Mouse (Mus musculus): ENCODE measurements around the gene Cnnm2. TPM values are rescaled to one million over a fixed set of nuclear protein-coding genes. Genes with fewer than 3 reads are reported as not detected.
"Not testable (repeated sequence)": the region's sequence is repeated elsewhere in the genome, so short reads cannot be mapped to it uniquely, and the experiment has no call there.

Cnnm2 gene
- polyA plus RNA-seq, 1 experiment from 2014 or later, result 3.8 TPM

DNA sequence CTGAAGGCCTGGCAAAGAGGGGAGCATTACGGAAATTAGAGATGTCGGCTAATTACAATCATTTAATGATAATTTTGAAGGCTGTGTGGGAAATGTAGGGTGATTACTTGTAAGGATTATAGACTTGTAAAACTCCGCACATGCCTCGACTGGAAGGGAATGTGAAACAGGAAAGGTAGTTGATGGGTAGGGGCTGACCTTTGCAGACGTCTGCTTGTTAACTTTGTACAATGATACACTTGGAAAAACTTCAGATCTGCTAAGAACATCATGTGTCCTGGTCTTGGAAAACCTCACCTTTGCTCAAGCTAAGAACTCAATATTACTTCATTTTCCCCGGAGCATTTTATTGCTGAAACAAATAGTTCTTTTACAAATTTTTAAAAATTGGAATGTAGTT, 10.4 kb downstream of the Cnnm2 start:
- Histone ChIP-seq H3K4me1 (ENCODE audit: control insufficient read depth, insufficient read depth, low read length) (no peaks in the 10 kb centered on the region), H3K27me3 (ENCODE audit: control insufficient read depth, insufficient read depth, low read length) (no peaks in the 10 kb centered on the region), H3K36me3 (replicated peaks; ENCODE audit: control insufficient read depth, insufficient read depth, low read depth, low read length) (no peaks in the 10 kb centered on the region), H3K4me2 (ENCODE audit: low read depth, low read length) (no peak overlapping the region), H3K4me3 (ENCODE audit: low read depth, low read length) (no peak overlapping the region), H3K9ac (replicated peaks; ENCODE audit: low read length) (no peak overlapping the region), H3K9me3 (replicated peaks; ENCODE audit: control insufficient read depth, low read length) (no peaks in the 10 kb centered on the region), H3K27ac (replicated peaks; ENCODE audit: low read depth, low read length) (no peak overlapping the region)
- WGBS, result 64% methylated on average over 6 of the region's 6 CpGs
- ATAC-seq (replicated peaks; ENCODE audit: insufficient number of reproducible peaks, low FRiP score, low TSS enrichment, low read depth) (no peak), DNase-seq (ENCODE audit: low spot score) (no peak)

- H3K4me3 ChIP-seq (ENCODE audit: low read depth, low read length), result no peak overlapping the region
- H3K9me3 ChIP-seq (replicated peaks; ENCODE audit: control insufficient read depth, low read length), result no peaks in the 10 kb centered on the region
- H3K27me3 ChIP-seq (ENCODE audit: control insufficient read depth, insufficient read depth, low read length), result no peaks in the 10 kb centered on the region
- no peak overlapping the region for H3K9ac ChIP-seq (replicated peaks; ENCODE audit: low read length)
- no peaks in the 10 kb centered on the region for H3K36me3 ChIP-seq (replicated peaks; ENCODE audit: control insufficient read depth, insufficient read depth, low read depth, low read length)
- DNase-seq (ENCODE audit: low spot score) (no peak), ATAC-seq (replicated peaks; ENCODE audit: insufficient number of reproducible peaks, low FRiP score, low TSS enrichment, low read depth) (no peak)
- H3K4me2 ChIP-seq (ENCODE audit: low read depth, low read length), result no peak overlapping the region
- 54% methylated on average over 5 of the region's 5 CpGs for WGBS
- no peak overlapping the region for H3K27ac ChIP-seq (replicated peaks; ENCODE audit: low read depth, low read length)
- H3K4me1 ChIP-seq (ENCODE audit: control insufficient read depth, insufficient read depth, low read length), result no peaks in the 10 kb centered on the region
These were observed 15.0 kb downstream of the Cnnm2 start for GRCm38 (mm10) chr19:46776391-46776790.

DNA sequence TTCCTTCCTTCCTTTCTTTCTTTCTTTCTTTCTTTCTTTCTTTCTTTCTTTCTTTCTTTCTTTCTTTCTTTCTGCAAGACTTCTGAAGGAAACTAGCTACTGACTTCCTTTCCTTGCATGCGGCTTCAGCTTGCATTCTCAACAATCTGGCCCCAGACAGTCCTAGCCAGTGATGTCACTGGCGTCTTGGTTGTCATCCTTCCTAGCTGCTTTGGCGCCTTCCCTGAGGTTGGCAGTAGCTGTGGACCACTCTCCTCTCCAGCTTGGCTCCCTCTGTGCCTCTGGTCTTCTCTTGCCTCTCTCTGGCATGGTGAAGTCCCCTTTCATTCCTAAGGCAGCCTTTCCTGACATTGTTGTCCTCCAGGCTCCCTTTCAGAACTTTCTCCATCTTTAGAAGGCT, 15.5 kb downstream of the Cnnm2 start:
- no peaks in the 10 kb centered on the region for H3K36me3 ChIP-seq (replicated peaks; ENCODE audit: control insufficient read depth, insufficient read depth, low read depth, low read length)
- 79% methylated on average over 3 of the region's 3 CpGs for WGBS
- H3K27me3 ChIP-seq (ENCODE audit: control insufficient read depth, insufficient read depth, low read length), result no peaks in the 10 kb centered on the region
- H3K9me3 ChIP-seq (replicated peaks; ENCODE audit: control insufficient read depth, low read length), result no peaks in the 10 kb centered on the region
- ATAC-seq (replicated peaks; ENCODE audit: insufficient number of reproducible peaks, low FRiP score, low TSS enrichment, low read depth), result no peak
- no peaks in the 10 kb centered on the region for H3K4me1 ChIP-seq (ENCODE audit: control insufficient read depth, insufficient read depth, low read length)
- no peak overlapping the region for H3K4me3 ChIP-seq (ENCODE audit: low read depth, low read length)
- DNase-seq (ENCODE audit: low spot score), result no peak
- no peak overlapping the region for H3K9ac ChIP-seq (replicated peaks; ENCODE audit: low read length)
- H3K4me2 ChIP-seq (ENCODE audit: low read depth, low read length), result no peak overlapping the region
- H3K27ac ChIP-seq (replicated peaks; ENCODE audit: low read depth, low read length), result no peak overlapping the region

DNA sequence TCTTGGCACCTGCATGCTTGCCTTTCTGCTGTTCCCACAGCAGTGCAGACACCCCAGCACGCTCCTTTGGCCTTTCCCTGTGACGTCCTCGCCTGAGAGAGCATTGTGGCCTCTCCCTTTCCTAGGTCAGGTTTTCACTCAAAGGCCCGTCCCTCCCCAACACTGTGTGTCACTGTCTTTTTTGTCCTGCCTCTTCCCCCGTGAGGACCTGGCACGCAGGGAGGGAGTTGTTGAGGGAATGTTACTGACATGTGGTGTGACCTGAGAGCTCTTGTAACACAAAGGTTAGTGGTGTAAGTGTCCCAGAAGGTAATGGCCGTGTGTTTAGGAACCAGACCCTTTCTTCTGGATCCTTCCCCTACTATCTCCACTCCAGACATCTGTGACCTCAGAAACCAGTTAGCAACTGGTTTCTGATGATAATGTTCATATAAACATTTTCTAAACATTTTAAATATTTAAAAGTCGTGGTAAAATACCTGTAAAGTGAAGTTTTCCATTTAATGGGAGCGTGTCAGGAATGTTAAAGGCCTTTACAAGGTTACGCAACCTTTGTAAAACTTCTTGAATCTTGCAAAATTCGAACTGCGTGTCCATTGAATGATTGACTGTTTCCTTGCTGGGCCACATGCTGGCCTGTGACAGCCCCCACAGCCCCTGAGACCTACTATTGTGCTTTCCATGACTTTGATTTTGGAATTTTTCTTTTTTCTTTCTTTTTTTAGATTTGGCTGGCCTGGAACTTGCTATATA, 16.7 kb downstream of the Cnnm2 start:
- Histone ChIP-seq H3K27me3 (ENCODE audit: control insufficient read depth, insufficient read depth, low read length) (no peaks in the 10 kb centered on the region), H3K4me1 (ENCODE audit: control insufficient read depth, insufficient read depth, low read length) (no peaks in the 10 kb centered on the region), H3K36me3 (replicated peaks; ENCODE audit: control insufficient read depth, insufficient read depth, low read depth, low read length) (no peaks in the 10 kb centered on the region), H3K9me3 (replicated peaks; ENCODE audit: control insufficient read depth, low read length) (no peaks in the 10 kb centered on the region), H3K4me3 (ENCODE audit: low read depth, low read length) (no peak overlapping the region), H3K4me2 (ENCODE audit: low read depth, low read length) (no peak overlapping the region), H3K9ac (replicated peaks; ENCODE audit: low read length) (no peak overlapping the region), H3K27ac (replicated peaks; ENCODE audit: low read depth, low read length) (no peak overlapping the region)
- no peak for DNase-seq (ENCODE audit: low spot score)
- ATAC-seq (replicated peaks; ENCODE audit: insufficient number of reproducible peaks, low FRiP score, low TSS enrichment, low read depth), result no peak
- 62% methylated on average over 12 of the region's 12 CpGs for WGBS

DNA sequence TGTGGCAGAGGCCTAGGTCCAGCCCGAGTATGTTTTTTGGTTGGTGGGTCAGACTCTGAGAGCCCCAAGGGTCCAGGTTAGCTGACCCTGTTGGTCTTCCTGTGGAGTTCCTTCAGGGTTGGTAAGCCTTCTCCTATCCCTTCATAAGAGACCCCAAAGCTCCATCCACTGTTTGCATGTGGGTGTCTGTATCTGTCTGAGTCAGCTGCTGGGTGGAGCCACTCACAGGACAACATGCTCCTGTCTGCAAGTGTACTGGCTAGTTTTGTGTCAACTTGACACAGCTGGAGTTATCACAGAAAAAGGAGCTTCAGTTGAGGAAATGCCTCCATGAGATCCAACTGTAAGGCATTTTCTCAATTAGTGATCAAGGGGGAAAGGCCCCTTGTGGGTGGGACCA, 17.7 kb downstream of the Cnnm2 start:
- not testable (repeated sequence) for ATAC-seq (replicated peaks; ENCODE audit: insufficient number of reproducible peaks, low FRiP score, low TSS enrichment, low read depth)

DNA sequence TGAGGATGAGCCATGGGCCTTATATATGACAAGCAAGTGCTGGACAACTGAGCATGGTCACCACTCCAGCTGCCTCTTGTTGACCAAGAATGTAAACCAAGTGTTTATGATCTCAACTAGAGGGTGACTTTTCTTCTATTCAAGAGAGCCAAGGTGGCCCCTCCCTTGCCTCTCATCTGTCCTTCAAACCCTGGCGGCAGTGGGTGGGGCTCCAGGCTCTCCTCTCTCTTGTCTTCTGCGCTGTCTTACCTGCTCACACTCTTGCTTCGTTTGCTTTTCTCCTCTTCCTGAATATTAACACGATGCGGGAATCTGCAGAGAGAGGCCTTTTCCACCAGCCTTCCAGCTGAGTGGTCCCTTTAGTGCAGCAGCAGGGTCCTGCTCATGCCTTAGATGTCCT, 22.6 kb downstream of the Cnnm2 start:
- no peak for ATAC-seq (replicated peaks; ENCODE audit: insufficient number of reproducible peaks, low FRiP score, low TSS enrichment, low read depth)
- 72% methylated on average over 5 of the region's 5 CpGs for WGBS

More for the DNA sequence above, 17.7 kb downstream of the Cnnm2 start:
- not testable (repeated sequence) for H3K27ac ChIP-seq (replicated peaks; ENCODE audit: low read depth, low read length); H3K9ac ChIP-seq (replicated peaks; ENCODE audit: low read length); H3K4me3 ChIP-seq (ENCODE audit: low read depth, low read length); H3K4me1 ChIP-seq (ENCODE audit: control insufficient read depth, insufficient read depth, low read length); H3K36me3 ChIP-seq (replicated peaks; ENCODE audit: control insufficient read depth, insufficient read depth, low read depth, low read length); H3K4me2 ChIP-seq (ENCODE audit: low read depth, low read length); DNase-seq (ENCODE audit: low spot score); H3K27me3 ChIP-seq (ENCODE audit: control insufficient read depth, insufficient read depth, low read length); H3K9me3 ChIP-seq (replicated peaks; ENCODE audit: control insufficient read depth, low read length)
- 100% methylated on average over 1 of the region's 1 CpGs for WGBS

GRCm38 (mm10) chr19:46784502-46784901, 23.1 kb downstream of the Cnnm2 start:
- H3K4me1 ChIP-seq (ENCODE audit: control insufficient read depth, insufficient read depth, low read length), result no peaks in the 10 kb centered on the region
- H3K36me3 ChIP-seq (replicated peaks; ENCODE audit: control insufficient read depth, insufficient read depth, low read depth, low read length), result no peaks in the 10 kb centered on the region
- no peak for ATAC-seq (replicated peaks; ENCODE audit: insufficient number of reproducible peaks, low FRiP score, low TSS enrichment, low read depth)
- no peaks in the 10 kb centered on the region for H3K9me3 ChIP-seq (replicated peaks; ENCODE audit: control insufficient read depth, low read length)
- H3K27ac ChIP-seq (replicated peaks; ENCODE audit: low read depth, low read length), result no peak overlapping the region
- H3K4me3 ChIP-seq (ENCODE audit: low read depth, low read length), result no peak overlapping the region
- no peak for DNase-seq (ENCODE audit: low spot score)
- WGBS, result 88% methylated on average over 6 of the region's 6 CpGs
- H3K4me2 ChIP-seq (ENCODE audit: low read depth, low read length), result no peak overlapping the region
- no peaks in the 10 kb centered on the region for H3K27me3 ChIP-seq (ENCODE audit: control insufficient read depth, insufficient read depth, low read length)
- H3K9ac ChIP-seq (replicated peaks; ENCODE audit: low read length), result no peak overlapping the region

More for the DNA sequence above, 22.6 kb downstream of the Cnnm2 start:
- Histone ChIP-seq H3K9ac (replicated peaks; ENCODE audit: low read length) (no peak overlapping the region), H3K4me2 (ENCODE audit: low read depth, low read length) (no peak overlapping the region), H3K36me3 (replicated peaks; ENCODE audit: control insufficient read depth, insufficient read depth, low read depth, low read length) (no peaks in the 10 kb centered on the region), H3K9me3 (replicated peaks; ENCODE audit: control insufficient read depth, low read length) (no peaks in the 10 kb centered on the region), H3K4me3 (ENCODE audit: low read depth, low read length) (no peak overlapping the region), H3K4me1 (ENCODE audit: control insufficient read depth, insufficient read depth, low read length) (no peaks in the 10 kb centered on the region), H3K27me3 (ENCODE audit: control insufficient read depth, insufficient read depth, low read length) (no peaks in the 10 kb centered on the region), H3K27ac (replicated peaks; ENCODE audit: low read depth, low read length) (no peak overlapping the region)
- no peak for DNase-seq (ENCODE audit: low spot score)

DNA sequence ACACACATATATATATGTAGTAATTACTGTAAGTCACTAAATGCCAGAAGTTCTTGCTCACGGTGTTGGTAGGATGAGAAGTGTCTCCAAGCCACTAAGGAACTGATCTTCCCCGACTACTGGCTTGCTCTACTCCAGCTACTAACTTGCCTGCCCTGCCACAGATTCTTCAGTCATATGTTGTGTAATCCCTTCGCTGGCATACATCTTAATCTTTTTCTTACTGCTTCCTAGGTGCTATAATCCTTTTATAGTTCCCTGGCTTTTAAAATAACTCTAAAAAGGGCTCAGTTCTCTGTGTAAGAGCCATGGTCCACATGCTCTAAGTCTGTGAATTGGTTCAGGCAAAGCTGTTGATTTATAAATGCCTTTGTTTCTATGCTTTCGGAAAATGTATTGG, 24.2 kb downstream of the Cnnm2 start:
- Histone ChIP-seq H3K4me3 (ENCODE audit: low read depth, low read length) (no peak overlapping the region), H3K36me3 (replicated peaks; ENCODE audit: control insufficient read depth, insufficient read depth, low read depth, low read length) (no peaks in the 10 kb centered on the region), H3K27me3 (ENCODE audit: control insufficient read depth, insufficient read depth, low read length) (no peaks in the 10 kb centered on the region), H3K4me1 (ENCODE audit: control insufficient read depth, insufficient read depth, low read length) (no peaks in the 10 kb centered on the region), H3K27ac (replicated peaks; ENCODE audit: low read depth, low read length) (no peak overlapping the region), H3K4me2 (ENCODE audit: low read depth, low read length) (no peak overlapping the region), H3K9me3 (replicated peaks; ENCODE audit: control insufficient read depth, low read length) (no peaks in the 10 kb centered on the region), H3K9ac (replicated peaks; ENCODE audit: low read length) (no peak overlapping the region)
- DNase-seq (ENCODE audit: low spot score) (no peak), ATAC-seq (replicated peaks; ENCODE audit: insufficient number of reproducible peaks, low FRiP score, low TSS enrichment, low read depth) (no peak)
- WGBS, result 85% methylated on average over 4 of the region's 4 CpGs

Measured in embryonic facial prominence, embryonic 11.5 days (tissue).